Mouse (Mus musculus) cerebellum, adult 2 months (tissue): ENCODE data around the gene Gpld1. TPM values are rescaled to one million over a fixed set of nuclear protein-coding genes. Genes with fewer than 3 reads are reported as not detected.

Experiments
- DNase-seq, 2 experiments: peaks; one replicate each; pipeline ENCODE4 v3.0.0; 2021
- H3K27ac ChIP-seq: fragments of 200-500 bp; 2 replicates; pipeline ENCODE4 v1.5.1; 2012; ENCODE audit warnings: low read length, control low read depth, inconsistent platforms; ENCODE audit not compliant: insufficient read depth
- H3K27me3 ChIP-seq: fragments of 200-500 bp; 2 replicates; pipeline ENCODE4 v1.6.1; 2012; ENCODE audit warnings: inconsistent platforms, mild to moderate bottlenecking, low read length, moderate library complexity; ENCODE audit not compliant: control insufficient read depth, insufficient read depth
- H3K4me1 ChIP-seq: fragments of 200-500 bp; 2 replicates; pipeline ENCODE4 v1.6.1; 2011; ENCODE audit warnings: low read length; ENCODE audit not compliant: control insufficient read depth, insufficient read depth
- H3K4me3 ChIP-seq: fragments of 200-500 bp; replicated peaks from 2 replicates; pipeline ENCODE3; 2011; ENCODE audit warnings: mild to moderate bottlenecking, low read depth, low read length, control low read depth; ENCODE audit not compliant: insufficient read depth
- CTCF ChIP-seq: fragments of 200-500 bp; IDR thresholded peaks from 2 replicates; pipeline ENCODE4 v1.5.1; 2011; ENCODE audit warnings: low read depth, mild to moderate bottlenecking, control low read depth, low read length, moderate library complexity, borderline replicate concordance; ENCODE audit not compliant: insufficient read depth
- POLR2A ChIP-seq: fragments of 200-500 bp; IDR thresholded peaks from 2 replicates; pipeline ENCODE4 v1.6.1; 2011; ENCODE audit warnings: low read length, control low read depth, borderline replicate concordance; ENCODE audit not compliant: insufficient read depth
- WGBS: fragments of 180-500 bp; shearing (Covaris S2); methylation state at CpG from one replicate; pipeline ENCODE4 v1.1.7; 2018; 5-methylcytosine and 5-hydroxymethylcytosine counted together
- polyA plus RNA-seq: library from polyadenylated mRNA; depleted of rRNA; stranded (reverse); fragments of >200 nt; gene quantifications from 2 replicates; pipeline ENCODE4 v1.2.3, GENCODE M21; 2012

The Gpld1 gene
- polyA plus RNA-seq, 1 experiment = 29.8 TPM

- Histone ChIP-seq H3K27ac (peak within 1 kb of the TSS; percentile 80), H3K4me3 (peak within 1 kb of the TSS; percentile 62), H3K27me3 (no peaks in the 10 kb centered on the region), H3K4me1 (no peaks in the 10 kb centered on the region)
- under 1% methylated on average over 72 of the region's 75 CpGs for WGBS
- DNase-seq = peak; percentile 82 to 88
- TF ChIP-seq CTCF (peak; percentile 13; the same call in 1 of the 2 replicates), POLR2A (peak; percentile 44; the same call in 1 of the 2 replicates)
These were observed 5.7 kb upstream of the Gpld1 start, which contains the start of gene Aldh5a1 for GRCm38 (mm10) chr13:24937108-24937838. Gene Aldh5a1, minus strand, starts transcription at chr13:24937661.

GRCm38 (mm10) chr13:24937839-24938166 is 5.1 kb upstream of the Gpld1 start:
- no peak for DNase-seq
- peak overlapping the region; percentile 62 for H3K4me3 ChIP-seq
- 6% methylated on average over 12 of the region's 12 CpGs for WGBS
- TF ChIP-seq CTCF (no peak), POLR2A (no peak)
- H3K27ac ChIP-seq = peak overlapping the region; percentile 59
- H3K27me3 ChIP-seq = no peaks in the 10 kb centered on the region
- H3K4me1 ChIP-seq = no peaks in the 10 kb centered on the region

GRCm38 (mm10) chr13:24938683-24939082 is 4.3 kb upstream of the Gpld1 start:
- TF ChIP-seq CTCF = peak; percentile 71
- no peak for TF ChIP-seq POLR2A
- 21% methylated on average over 9 of the region's 9 CpGs for WGBS
- H3K4me1 ChIP-seq = no peaks in the 10 kb centered on the region
- no peak overlapping the region for H3K27ac ChIP-seq
- H3K4me3 ChIP-seq = no peak overlapping the region
- no peaks in the 10 kb centered on the region for H3K27me3 ChIP-seq
- DNase-seq = peak; percentile 76 to 81

- Histone ChIP-seq H3K27ac (no peak overlapping the region), H3K27me3 (no peaks in the 10 kb centered on the region), H3K4me1 (no peaks in the 10 kb centered on the region), H3K4me3 (no peak overlapping the region)
- TF ChIP-seq CTCF (no peak), POLR2A (no peak)
- 93% methylated on average over 9 of the region's 9 CpGs for WGBS
- no peak for DNase-seq
These were observed 3.5 kb upstream of the Gpld1 start for GRCm38 (mm10) chr13:24939472-24939871.

GRCm38 (mm10) chr13:24943303-24943702 is 351 bp downstream of the Gpld1 start:
- H3K4me3 ChIP-seq = no peak overlapping the region
- no peaks in the 10 kb centered on the region for H3K4me1 ChIP-seq
- no peak for DNase-seq
- no peak overlapping the region for H3K27ac ChIP-seq
- no peaks in the 10 kb centered on the region for H3K27me3 ChIP-seq
- no peak for TF ChIP-seq CTCF
- no peak for TF ChIP-seq POLR2A
- 84% methylated on average over 8 of the region's 8 CpGs for WGBS

- WGBS = 20% methylated on average over 4 of the region's 4 CpGs
- no peak overlapping the region for H3K27ac ChIP-seq
- H3K27me3 ChIP-seq = no peaks in the 10 kb centered on the region
- H3K4me1 ChIP-seq = no peaks in the 10 kb centered on the region
- TF ChIP-seq CTCF (no peak), POLR2A (no peak)
- H3K4me3 ChIP-seq = no peak overlapping the region
- DNase-seq = peak in 1 of 2 experiments; percentile 46
These were observed 2.6 kb downstream of the Gpld1 start for GRCm38 (mm10) chr13:24945567-24945966.

- H3K4me3 ChIP-seq = no peak overlapping the region
- no peak for DNase-seq
- no peak for TF ChIP-seq CTCF
- TF ChIP-seq POLR2A = no peak
- no peaks in the 10 kb centered on the region for H3K4me1 ChIP-seq
- H3K27me3 ChIP-seq = no peaks in the 10 kb centered on the region
- no peak overlapping the region for H3K27ac ChIP-seq
- WGBS = 94% methylated on average over 5 of the region's 5 CpGs
These were observed 4.2 kb downstream of the Gpld1 start for GRCm38 (mm10) chr13:24947158-24947557.

GRCm38 (mm10) chr13:24948870-24949269 is 5.9 kb downstream of the Gpld1 start:
- Histone ChIP-seq H3K27me3 (no peaks in the 10 kb centered on the region), H3K4me3 (no peak overlapping the region), H3K27ac (no peak overlapping the region), H3K4me1 (no peaks in the 10 kb centered on the region)
- no peak for DNase-seq
- WGBS = 91% methylated on average over 6 of the region's 6 CpGs
- TF ChIP-seq CTCF = no peak
- TF ChIP-seq POLR2A = no peak
